Mouse (Mus musculus) spleen, embryonic (tissue): ENCODE data around the gene Tnfrsf4.

Experiments
- CTCF ChIA-PET: fragments of 350-600 bp; sonication (Branson Sonifier 250); formaldehyde crosslinking; loops from one replicate; lab custom pipeline; 2022; lab: Charles Lee

Tnfrsf4 gene

DNA sequence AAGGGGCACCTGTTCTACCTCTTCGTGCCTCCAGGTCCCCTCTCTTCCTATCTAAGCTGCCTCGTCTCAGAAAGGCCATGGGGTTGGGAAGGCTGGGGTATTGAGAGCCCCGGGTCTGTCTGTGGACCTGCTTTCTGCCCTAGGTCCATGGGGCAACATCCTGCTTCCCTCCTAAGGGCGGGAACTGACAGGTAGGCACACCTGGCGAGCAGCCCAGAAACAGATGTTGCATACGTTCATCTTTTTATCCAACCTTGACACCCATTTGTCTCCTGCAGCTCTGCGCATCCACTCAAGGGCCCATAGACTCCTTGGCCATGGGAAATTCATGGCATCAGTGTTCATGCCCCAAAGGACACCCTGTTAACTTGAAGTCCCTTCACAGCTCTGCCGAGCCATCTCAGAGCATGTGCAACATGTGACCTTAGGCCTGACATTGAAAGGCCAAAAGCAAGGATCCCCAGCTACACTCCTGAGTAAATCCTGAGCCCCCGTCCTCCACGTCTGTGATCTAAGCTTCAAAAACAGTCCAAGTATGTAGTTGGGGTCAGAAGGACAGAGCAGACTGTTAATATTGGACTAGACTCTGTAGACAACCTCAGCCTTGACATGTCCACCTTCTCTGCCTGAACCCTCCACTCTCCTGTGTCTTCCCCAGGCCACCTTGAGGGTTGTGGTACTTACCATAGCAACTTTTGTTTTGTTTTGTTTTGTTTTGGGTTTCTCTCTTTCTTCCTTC, 51.7 kb downstream of the Tnfrsf4 start:
- CTCF ChIA-PET = no interaction called here
